Mouse (Mus musculus) olfactory bulb, adult 2 months (tissue): ENCODE results near the gene Specc1.

Experiments
- CTCF ChIP-seq: fragments of 200-500 bp; IDR thresholded peaks from 2 replicates; pipeline ENCODE4 v1.5.1; 2012; ENCODE audit warnings: low read depth, mild to moderate bottlenecking, low read length, moderate library complexity; ENCODE audit not compliant: insufficient read depth
- POLR2A ChIP-seq: fragments of 200-500 bp; IDR thresholded peaks from 2 replicates; pipeline ENCODE4 v1.6.1; 2012; ENCODE audit warnings: mild to moderate bottlenecking, low read depth, low read length, moderate library complexity; ENCODE audit not compliant: insufficient read depth

- TF ChIP-seq CTCF (no peak), POLR2A (no peak)
Observed at GRCm38 (mm10) chr11:62220756-62221510, 264.4 kb downstream of the Specc1 start.
